Mouse (Mus musculus) liver, embryonic 12.5 days (tissue): ENCODE data around the gene Slc6a8. TPM values are rescaled to one million over a fixed set of nuclear protein-coding genes. Genes with fewer than 3 reads are reported as not detected.
A peak's percentile ranks its signal among the peaks of the same experiment; 100 is the strongest.

ENCODE experiments used
- ATAC-seq: fragments of 200-750 bp; cut with Nextera tagmentation; 2 replicates; pipeline ENCODE4 v1.8.0; 2017; ENCODE audit warnings: moderate number of reproducible peaks, mild to moderate bottlenecking, moderate library complexity
- H3K27ac ChIP-seq: fragments of 300-500 bp; sonication (generic); 2 replicates; pipeline ENCODE4 v1.5.1; 2016; ENCODE audit warnings: mild to moderate bottlenecking
- H3K27me3 ChIP-seq: fragments of 300-500 bp; sonication (generic); replicated peaks from 2 replicates; pipeline ENCODE4 v1.6.1; 2016; ENCODE audit warnings: mild to moderate bottlenecking, moderate library complexity
- H3K36me3 ChIP-seq: fragments of 300-500 bp; sonication (generic); 2 replicates; pipeline ENCODE4 v1.6.1; 2016; ENCODE audit warnings: mild to moderate bottlenecking, moderate library complexity
- H3K4me1 ChIP-seq: fragments of 300-500 bp; sonication (generic); 2 replicates; pipeline ENCODE4 v1.6.1; 2016
- H3K4me2 ChIP-seq: fragments of 300-500 bp; sonication (generic); 2 replicates; pipeline ENCODE4 v1.6.1; 2016; ENCODE audit warnings: mild to moderate bottlenecking, moderate library complexity
- H3K4me3 ChIP-seq: fragments of 300-500 bp; sonication (generic); 2 replicates; pipeline ENCODE4 v1.5.1; 2016; ENCODE audit warnings: mild to moderate bottlenecking, moderate library complexity
- H3K9ac ChIP-seq: fragments of 300-500 bp; sonication (generic); 2 replicates; pipeline ENCODE4 v1.6.1; 2016; ENCODE audit warnings: mild to moderate bottlenecking, moderate library complexity
- H3K9me3 ChIP-seq: fragments of 300-500 bp; sonication (generic); replicated peaks from 2 replicates; pipeline ENCODE4 v1.6.1; 2016; ENCODE audit warnings: mild to moderate bottlenecking, moderate library complexity
- WGBS: fragments of 180-500 bp; shearing (Covaris S2); methylation state at CpG from one replicate; pipeline ENCODE4 v1.1.7; 2016; ENCODE audit not compliant: insufficient replicate concordance; 5-methylcytosine and 5-hydroxymethylcytosine counted together
- polyA plus RNA-seq: library from polyadenylated mRNA; unstranded; fragments of >200 nt; fragmentation: Nextera tagmentation; extraction: Ambion mirVana; gene quantifications from 2 replicates; pipeline ENCODE4 v1.2.1, GENCODE M21; 2016

Slc6a8 gene
- polyA plus RNA-seq, 1 experiment from 2014 or later: 1.3 TPM

- no peak overlapping the region for H3K4me3 ChIP-seq
Observed at GRCm38 (mm10) chrX:73658936-73659574, 13.9 kb upstream of the Slc6a8 start.

GRCm38 (mm10) chrX:73659575-73660283 lies 13.2 kb upstream of the Slc6a8 start, which contains the start of gene Pnck:
Pnck (minus strand) TSS chrX:73660117.
- 23% methylated on average over 44 of the region's 57 CpGs for WGBS
- Histone ChIP-seq H3K4me3 (peak within 1 kb of the TSS; percentile 40), H3K27ac (no peak within 1 kb of the TSS), H3K4me2 (peak within 1 kb of the TSS; percentile 69), H3K9ac (no peak within 1 kb of the TSS; the same call in 1 of the 2 replicates), H3K36me3 (no peaks in the 10 kb centered on the region), H3K9me3 (no peaks in the 10 kb centered on the region), H3K27me3 (peaks cover 43% of the 10 kb centered on the region), H3K4me1 (0 out of 2 replicates have a peak, but pooled peaks cover 7% of the 10 kb centered on the region)
- ATAC-seq: no peak

More at GRCm38 (mm10) chrX:73658936-73659574, 13.9 kb upstream of the Slc6a8 start:
- no peak overlapping the region for H3K9ac ChIP-seq
- H3K27ac ChIP-seq: no peak overlapping the region
- H3K4me2 ChIP-seq: peak overlapping the region; percentile 69; the same call in 1 of the 2 replicates
- 54% methylated on average over 12 of the region's 13 CpGs for WGBS
- no peaks in the 10 kb centered on the region for H3K36me3 ChIP-seq
- H3K27me3 ChIP-seq: peaks cover 43% of the 10 kb centered on the region
- 0 out of 2 replicates have a peak, but pooled peaks cover 7% of the 10 kb centered on the region for H3K4me1 ChIP-seq
- H3K9me3 ChIP-seq: no peaks in the 10 kb centered on the region
- no peak for ATAC-seq

GRCm38 (mm10) chrX:73660284-73660665 lies 12.7 kb upstream of the Slc6a8 start:
- Histone ChIP-seq H3K9ac (no peak overlapping the region; the same call in 1 of the 2 replicates), H3K27ac (no peak overlapping the region), H3K4me2 (peak overlapping the region; percentile 69), H3K4me1 (0 out of 2 replicates have a peak, but pooled peaks cover 7% of the 10 kb centered on the region), H3K36me3 (no peaks in the 10 kb centered on the region), H3K4me3 (peak overlapping the region; percentile 40), H3K27me3 (peaks cover 43% of the 10 kb centered on the region), H3K9me3 (no peaks in the 10 kb centered on the region)
- no peak for ATAC-seq
- WGBS: 54% methylated on average over 3 of the region's 3 CpGs

- H3K36me3 ChIP-seq: no peaks in the 10 kb centered on the region
- H3K9me3 ChIP-seq: no peaks in the 10 kb centered on the region
- H3K4me3 ChIP-seq: no peak overlapping the region
- H3K27me3 ChIP-seq: peaks cover 26% of the 10 kb centered on the region
- H3K4me1 ChIP-seq: 0 out of 2 replicates have a peak, but pooled peaks cover 7% of the 10 kb centered on the region
- H3K27ac ChIP-seq: no peak overlapping the region
- no peak overlapping the region for H3K9ac ChIP-seq
- H3K4me2 ChIP-seq: no peak overlapping the region
- ATAC-seq: no peak
Observed at GRCm38 (mm10) chrX:73663143-73663542, 9.8 kb upstream of the Slc6a8 start.

- WGBS: 45% methylated on average over 4 of the region's 4 CpGs
- H3K36me3 ChIP-seq: no peaks in the 10 kb centered on the region
- no peak overlapping the region for H3K9ac ChIP-seq
- H3K27me3 ChIP-seq: peaks cover 54% of the 10 kb centered on the region
- H3K4me3 ChIP-seq: no peak overlapping the region
- no peak overlapping the region for H3K27ac ChIP-seq
- no peak overlapping the region for H3K4me2 ChIP-seq
- H3K9me3 ChIP-seq: no peaks in the 10 kb centered on the region
- H3K4me1 ChIP-seq: peaks cover 13% of the 10 kb centered on the region; the same call in 1 of the 2 replicates
- peak; percentile 58; the same call in 1 of the 2 replicates for ATAC-seq
Observed at GRCm38 (mm10) chrX:73672031-73672431, 919 bp upstream of the Slc6a8 start.

GRCm38 (mm10) chrX:73673619-73673967 lies 643 bp downstream of the Slc6a8 start:
- Histone ChIP-seq H3K9ac (peak overlapping the region; percentile 68), H3K4me3 (peak overlapping the region; percentile 60), H3K27ac (no peak overlapping the region), H3K9me3 (no peaks in the 10 kb centered on the region), H3K27me3 (peaks cover 60% of the 10 kb centered on the region), H3K4me1 (peaks cover 13% of the 10 kb centered on the region; the same call in 1 of the 2 replicates), H3K36me3 (no peaks in the 10 kb centered on the region), H3K4me2 (peak overlapping the region; percentile 82)
- no peak for ATAC-seq
- 11% methylated on average over 40 of the region's 42 CpGs for WGBS

GRCm38 (mm10) chrX:73673968-73674661 lies 1.2 kb downstream of the Slc6a8 start:
- no peak overlapping the region; the same call in 1 of the 2 replicates for H3K9ac ChIP-seq
- H3K4me2 ChIP-seq: peak overlapping the region; percentile 82
- WGBS: 42% methylated on average over 20 of the region's 20 CpGs
- peaks cover 60% of the 10 kb centered on the region for H3K27me3 ChIP-seq
- H3K9me3 ChIP-seq: no peaks in the 10 kb centered on the region
- H3K36me3 ChIP-seq: no peaks in the 10 kb centered on the region
- peak overlapping the region; percentile 60 for H3K4me3 ChIP-seq
- H3K27ac ChIP-seq: no peak overlapping the region
- ATAC-seq: 0 out of 2 replicates have a peak, but pooled peaks have one; percentile 26
- peaks cover 13% of the 10 kb centered on the region; the same call in 1 of the 2 replicates for H3K4me1 ChIP-seq

- 60% methylated on average over 2 of the region's 2 CpGs for WGBS
- Histone ChIP-seq H3K9ac (no peak overlapping the region), H3K4me2 (no peak overlapping the region)
Observed at GRCm38 (mm10) chrX:73675231-73675630, 2.3 kb downstream of the Slc6a8 start.

GRCm38 (mm10) chrX:73676668-73677067 lies 3.7 kb downstream of the Slc6a8 start:
- ATAC-seq: no peak
- no peak overlapping the region for H3K27ac ChIP-seq
- no peak overlapping the region for H3K4me3 ChIP-seq
- no peaks in the 10 kb centered on the region for H3K9me3 ChIP-seq
- H3K36me3 ChIP-seq: peaks cover 11% of the 10 kb centered on the region; the same call in 1 of the 2 replicates
- peaks cover 58% of the 10 kb centered on the region for H3K27me3 ChIP-seq
- WGBS: 82% methylated on average over 4 of the region's 4 CpGs
- no peak overlapping the region for H3K4me2 ChIP-seq
- H3K9ac ChIP-seq: no peak overlapping the region
- peaks cover 13% of the 10 kb centered on the region; the same call in 1 of the 2 replicates for H3K4me1 ChIP-seq

More at GRCm38 (mm10) chrX:73675231-73675630, 2.3 kb downstream of the Slc6a8 start:
- Histone ChIP-seq H3K4me3 (no peak overlapping the region), H3K9me3 (no peaks in the 10 kb centered on the region), H3K36me3 (peaks cover 4% of the 10 kb centered on the region; the same call in 1 of the 2 replicates), H3K27ac (no peak overlapping the region), H3K27me3 (peaks cover 60% of the 10 kb centered on the region), H3K4me1 (peaks cover 13% of the 10 kb centered on the region; the same call in 1 of the 2 replicates)
- ATAC-seq: no peak

GRCm38 (mm10) chrX:73684156-73684555 lies 11.2 kb downstream of the Slc6a8 start:
- no peak overlapping the region for H3K4me2 ChIP-seq
- no peaks in the 10 kb centered on the region for H3K9me3 ChIP-seq
- no peaks in the 10 kb centered on the region for H3K27me3 ChIP-seq
- peaks cover 74% of the 10 kb centered on the region for H3K36me3 ChIP-seq
- no peak overlapping the region for H3K4me3 ChIP-seq
- no peak overlapping the region for H3K27ac ChIP-seq
- 68% methylated on average over 2 of the region's 2 CpGs for WGBS
- H3K9ac ChIP-seq: no peak overlapping the region
- H3K4me1 ChIP-seq: no peaks in the 10 kb centered on the region
- no peak for ATAC-seq

- Histone ChIP-seq H3K4me3 (no peak overlapping the region), H3K27me3 (no peaks in the 10 kb centered on the region; the same call in 1 of the 2 replicates), H3K36me3 (peaks cover 79% of the 10 kb centered on the region), H3K9ac (no peak overlapping the region), H3K9me3 (no peaks in the 10 kb centered on the region), H3K27ac (no peak overlapping the region), H3K4me1 (no peaks in the 10 kb centered on the region), H3K4me2 (no peak overlapping the region)
- ATAC-seq: no peak
Observed at GRCm38 (mm10) chrX:73684978-73685377, 12.0 kb downstream of the Slc6a8 start.
